Mouse (Mus musculus) midbrain, embryonic 14.5 days (tissue): ENCODE measurements around the gene Sept11. TPM values are rescaled to one million over a fixed set of nuclear protein-coding genes. Genes with fewer than 3 reads are reported as not detected.

Experiments used
- ATAC-seq: fragments of 200-750 bp; cut with Nextera tagmentation; 2 replicates; pipeline ENCODE4 v1.8.0; 2017; ENCODE audit warnings: moderate number of reproducible peaks, moderate library complexity; ENCODE audit not compliant: low FRiP score, low TSS enrichment
- DNase-seq: peaks from one replicate; pipeline ENCODE4 v3.0.0-alpha.2; 2015
- H3K27ac ChIP-seq: fragments of 300-500 bp; sonication (generic); replicated peaks from 2 replicates; pipeline ENCODE4 v1.5.1; 2014; ENCODE audit warnings: mild to moderate bottlenecking, low read depth, low read length, moderate library complexity
- H3K27me3 ChIP-seq: fragments of 300-500 bp; sonication (generic); 2 replicates; pipeline ENCODE4 v1.6.1; 2014; ENCODE audit warnings: low read length, control low read depth, mixed read lengths; ENCODE audit not compliant: control insufficient read depth, insufficient read depth
- H3K36me3 ChIP-seq: fragments of 300-500 bp; sonication (generic); 2 replicates; pipeline ENCODE4 v1.6.1; 2014; ENCODE audit warnings: low read length, control low read depth; ENCODE audit not compliant: control insufficient read depth, insufficient read depth
- H3K4me1 ChIP-seq: fragments of 300-500 bp; sonication (generic); 2 replicates; pipeline ENCODE4 v1.6.1; 2014; ENCODE audit warnings: mild to moderate bottlenecking, antibody characterized with exemption, low read length, control low read depth; ENCODE audit not compliant: control insufficient read depth, insufficient read depth
- H3K4me2 ChIP-seq: fragments of 300-500 bp; sonication (generic); 2 replicates; pipeline ENCODE4 v1.6.1; 2014; ENCODE audit warnings: mild to moderate bottlenecking, low read length, moderate library complexity
- H3K4me3 ChIP-seq: fragments of 300-500 bp; sonication (generic); replicated peaks from 2 replicates; pipeline ENCODE4 v1.5.1; 2014; ENCODE audit warnings: low read depth, low read length
- H3K9ac ChIP-seq: fragments of 300-500 bp; sonication (generic); replicated peaks from 2 replicates; pipeline ENCODE4 v1.6.1; 2014; ENCODE audit warnings: mild to moderate bottlenecking, low read length, moderate library complexity
- H3K9me3 ChIP-seq: fragments of 300-500 bp; sonication (generic); 2 replicates; pipeline ENCODE4 v1.6.1; 2016; ENCODE audit warnings: low read length, control low read depth, mixed read lengths; ENCODE audit not compliant: control insufficient read depth
- WGBS: fragments of 180-500 bp; shearing (Covaris S2); extraction: QIAGEN DNeasy Blood & Tissue Kit; methylation state at CpG from one replicate; pipeline ENCODE4 v1.1.7; 2014; 5-methylcytosine and 5-hydroxymethylcytosine counted together
- polyA plus RNA-seq: library from polyadenylated mRNA; unstranded; fragments of >200 nt; fragmentation: Nextera tagmentation; extraction: Ambion mirVana; gene quantifications from 2 replicates; pipeline ENCODE4 v1.2.1, GENCODE M21; 2014

Sept11 gene
- polyA plus RNA-seq, 1 experiment from 2014 or later: 171 TPM

- Histone ChIP-seq H3K4me2 (no peak overlapping the region), H3K36me3 (no peaks in the 10 kb centered on the region), H3K9me3 (no peaks in the 10 kb centered on the region), H3K27me3 (no peaks in the 10 kb centered on the region), H3K27ac (no peak overlapping the region), H3K4me1 (peaks cover 5% of the 10 kb centered on the region), H3K4me3 (no peak overlapping the region), H3K9ac (no peak overlapping the region)
- 64% methylated on average over 8 of the region's 8 CpGs for WGBS
- DNase-seq (no peak), ATAC-seq (no peak)
Measured at GRCm38 (mm10) chr5:93101371-93101791, 8.1 kb downstream of the Sept11 start.

GRCm38 (mm10) chr5:93103603-93104002, 10.4 kb downstream of the Sept11 start:
- ATAC-seq (no peak), DNase-seq (no peak)
- WGBS: 94% methylated on average over 8 of the region's 8 CpGs
- Histone ChIP-seq H3K36me3 (no peaks in the 10 kb centered on the region), H3K4me2 (no peak overlapping the region), H3K9me3 (no peaks in the 10 kb centered on the region), H3K27me3 (no peaks in the 10 kb centered on the region), H3K4me3 (no peak overlapping the region), H3K27ac (no peak overlapping the region), H3K4me1 (no peaks in the 10 kb centered on the region; the same call in 1 of the 2 replicates), H3K9ac (no peak overlapping the region)

GRCm38 (mm10) chr5:93104987-93105823, 12.0 kb downstream of the Sept11 start:
- DNase-seq (no peak), ATAC-seq (no peak)
- Histone ChIP-seq H3K4me1 (no peaks in the 10 kb centered on the region), H3K27me3 (no peaks in the 10 kb centered on the region), H3K27ac (no peak overlapping the region), H3K4me2 (no peak overlapping the region), H3K9ac (no peak overlapping the region), H3K9me3 (no peaks in the 10 kb centered on the region), H3K36me3 (0 out of 2 replicates have a peak, but pooled peaks cover 4% of the 10 kb centered on the region), H3K4me3 (no peak overlapping the region)
- 98% methylated on average over 4 of the region's 5 CpGs for WGBS

- no peaks in the 10 kb centered on the region for H3K4me1 ChIP-seq
- H3K36me3 ChIP-seq: 0 out of 2 replicates have a peak, but pooled peaks cover 4% of the 10 kb centered on the region
- no peak for DNase-seq
- no peak overlapping the region for H3K4me2 ChIP-seq
- no peak overlapping the region for H3K9ac ChIP-seq
- H3K27me3 ChIP-seq: no peaks in the 10 kb centered on the region
- no peak for ATAC-seq
- WGBS: 94% methylated on average over 4 of the region's 4 CpGs
- no peak overlapping the region for H3K4me3 ChIP-seq
- H3K9me3 ChIP-seq: no peaks in the 10 kb centered on the region
- H3K27ac ChIP-seq: no peak overlapping the region
Measured at GRCm38 (mm10) chr5:93106048-93106447, 12.8 kb downstream of the Sept11 start.

GRCm38 (mm10) chr5:93108703-93109102, 15.5 kb downstream of the Sept11 start:
- ATAC-seq: no peak
- 98% methylated on average over 4 of the region's 4 CpGs for WGBS

GRCm38 (mm10) chr5:93109555-93109954, 16.3 kb downstream of the Sept11 start:
- Histone ChIP-seq H3K27me3 (no peaks in the 10 kb centered on the region), H3K9me3 (no peaks in the 10 kb centered on the region), H3K4me1 (no peaks in the 10 kb centered on the region), H3K9ac (no peak overlapping the region), H3K36me3 (0 out of 2 replicates have a peak, but pooled peaks cover 4% of the 10 kb centered on the region), H3K27ac (no peak overlapping the region), H3K4me3 (no peak overlapping the region), H3K4me2 (no peak overlapping the region)
- DNase-seq (no peak), ATAC-seq (no peak)
- 96% methylated on average over 2 of the region's 2 CpGs for WGBS

More at GRCm38 (mm10) chr5:93108703-93109102, 15.5 kb downstream of the Sept11 start:
- no peak for DNase-seq
- Histone ChIP-seq H3K27me3 (no peaks in the 10 kb centered on the region), H3K9ac (no peak overlapping the region), H3K9me3 (no peaks in the 10 kb centered on the region), H3K4me1 (no peaks in the 10 kb centered on the region), H3K4me3 (no peak overlapping the region), H3K4me2 (no peak overlapping the region), H3K27ac (no peak overlapping the region), H3K36me3 (0 out of 2 replicates have a peak, but pooled peaks cover 4% of the 10 kb centered on the region)

GRCm38 (mm10) chr5:93112290-93112689, 19.1 kb downstream of the Sept11 start:
- ATAC-seq: no peak

GRCm38 (mm10) chr5:93113517-93113916, 20.3 kb downstream of the Sept11 start:
- H3K4me3 ChIP-seq: no peak overlapping the region
- WGBS: 89% methylated on average over 5 of the region's 5 CpGs
- no peak overlapping the region for H3K4me2 ChIP-seq
- no peaks in the 10 kb centered on the region for H3K9me3 ChIP-seq
- H3K36me3 ChIP-seq: 0 out of 2 replicates have a peak, but pooled peaks cover 4% of the 10 kb centered on the region
- H3K27me3 ChIP-seq: no peaks in the 10 kb centered on the region
- no peak overlapping the region for H3K27ac ChIP-seq
- ATAC-seq (no peak), DNase-seq (no peak)
- no peak overlapping the region for H3K9ac ChIP-seq
- no peaks in the 10 kb centered on the region for H3K4me1 ChIP-seq

More at GRCm38 (mm10) chr5:93112290-93112689, 19.1 kb downstream of the Sept11 start:
- Histone ChIP-seq H3K4me1 (no peaks in the 10 kb centered on the region), H3K4me2 (no peak overlapping the region), H3K27ac (no peak overlapping the region), H3K4me3 (no peak overlapping the region), H3K9ac (no peak overlapping the region), H3K36me3 (0 out of 2 replicates have a peak, but pooled peaks cover 4% of the 10 kb centered on the region), H3K27me3 (no peaks in the 10 kb centered on the region), H3K9me3 (no peaks in the 10 kb centered on the region)
- whole genome bisulfite sequencing: 96% methylated on average over 3 of the region's 3 CpGs
- no peak for DNase-seq

GRCm38 (mm10) chr5:93114515-93114914, 21.3 kb downstream of the Sept11 start:
- DNase-seq (no peak), ATAC-seq (no peak)
- Histone ChIP-seq H3K4me1 (no peaks in the 10 kb centered on the region), H3K27ac (no peak overlapping the region), H3K4me2 (no peak overlapping the region), H3K36me3 (0 out of 2 replicates have a peak, but pooled peaks cover 4% of the 10 kb centered on the region), H3K4me3 (no peak overlapping the region), H3K9ac (no peak overlapping the region), H3K27me3 (no peaks in the 10 kb centered on the region), H3K9me3 (no peaks in the 10 kb centered on the region)
- 86% methylated on average over 6 of the region's 6 CpGs for WGBS
